Mouse (Mus musculus) frontal cortex, postnatal 10 days (tissue): ENCODE data around the gene Rinl.

Experiments used
- DNase-seq, 2 experiments: peaks; one replicate each; pipeline ENCODE4 v3.0.0; 2022; ENCODE audit warnings: low spot score in 2 of 2, mixed read lengths in 1 of 2

The Rinl gene

GRCm38 (mm10) chr7:28780857-28781256 is 7.9 kb upstream of the Rinl start:
- DNase-seq, result no peak

GRCm38 (mm10) chr7:28781261-28781663 is 7.5 kb upstream of the Rinl start:
- DNase-seq, result no peak

GRCm38 (mm10) chr7:28785161-28785560 is 3.6 kb upstream of the Rinl start:
- no peak for DNase-seq

GRCm38 (mm10) chr7:28787884-28788283 is 885 bp upstream of the Rinl start:
- no peak for DNase-seq

- DNase-seq, result no peak
Measured at GRCm38 (mm10) chr7:28789235-28789634, 466 bp downstream of the Rinl start.

GRCm38 (mm10) chr7:28790066-28790806 is 1.5 kb downstream of the Rinl start:
- no peak for DNase-seq

- no peak for DNase-seq
Measured at GRCm38 (mm10) chr7:28791706-28792105, 2.9 kb downstream of the Rinl start.

GRCm38 (mm10) chr7:28792391-28793185 is 3.8 kb downstream of the Rinl start:
- no peak for DNase-seq

- DNase-seq, result no peak
Measured at GRCm38 (mm10) chr7:28793834-28794233, 5.1 kb downstream of the Rinl start.

- no peak for DNase-seq
Measured at GRCm38 (mm10) chr7:28794496-28794895, 5.7 kb downstream of the Rinl start.

GRCm38 (mm10) chr7:28795832-28796231 is 7.1 kb downstream of the Rinl start:
- DNase-seq, result no peak

- DNase-seq, result peak in 1 of 2 experiments; percentile 73
Measured at GRCm38 (mm10) chr7:28796562-28796975, 7.8 kb downstream of the Rinl start.

- no peak for DNase-seq
Measured at GRCm38 (mm10) chr7:28799994-28800393, 11.2 kb downstream of the Rinl start.

- DNase-seq, result no peak
Measured at GRCm38 (mm10) chr7:28801451-28801850, 12.7 kb downstream of the Rinl start.

GRCm38 (mm10) chr7:28801901-28802670 is 13.3 kb downstream of the Rinl start:
- no peak for DNase-seq

- no peak for DNase-seq
Measured at GRCm38 (mm10) chr7:28802846-28803588, 14.2 kb downstream of the Rinl start.

GRCm38 (mm10) chr7:28803756-28804155 is 15.0 kb downstream of the Rinl start:
- DNase-seq, result no peak

GRCm38 (mm10) chr7:28806869-28807268 is 18.1 kb downstream of the Rinl start:
- DNase-seq, result no peak

- DNase-seq, result no peak
Measured at GRCm38 (mm10) chr7:28807641-28808220, 19.0 kb downstream of the Rinl start.

GRCm38 (mm10) chr7:28808221-28808941 is 19.6 kb downstream of the Rinl start, which contains the start of gene Hnrnpl:
Hnrnpl (plus strand) TSS chr7:28808541.
- no peak for DNase-seq
